Mouse (Mus musculus): ENCODE measurements around the gene Gtf2i. TPM values are rescaled to one million over a fixed set of nuclear protein-coding genes. Genes with fewer than 3 reads are reported as not detected.

The Gtf2i gene
- total RNA-seq, 2 experiments from 2014 or later: 119 to 134 TPM

- intact Hi-C loops (cut with DNase I; ENCODE audit: low total_unique reads): no loop called here
- DNase-seq: no peak
Observed at GRCm38 (mm10) chr5:134255294-134255693, 59.3 kb downstream of the Gtf2i start.

GRCm38 (mm10) chr5:134253806-134254205, 60.8 kb downstream of the Gtf2i start:
- DNase-seq: no peak

GRCm38 (mm10) chr5:134251083-134251482, 63.5 kb downstream of the Gtf2i start:
- intact Hi-C loops (cut with DNase I; ENCODE audit: low total_unique reads): no loop called here
- DNase-seq: no peak

More at GRCm38 (mm10) chr5:134253806-134254205, 60.8 kb downstream of the Gtf2i start:
- intact Hi-C loops (cut with DNase I; ENCODE audit: low total_unique reads): no loop called here

DNA sequence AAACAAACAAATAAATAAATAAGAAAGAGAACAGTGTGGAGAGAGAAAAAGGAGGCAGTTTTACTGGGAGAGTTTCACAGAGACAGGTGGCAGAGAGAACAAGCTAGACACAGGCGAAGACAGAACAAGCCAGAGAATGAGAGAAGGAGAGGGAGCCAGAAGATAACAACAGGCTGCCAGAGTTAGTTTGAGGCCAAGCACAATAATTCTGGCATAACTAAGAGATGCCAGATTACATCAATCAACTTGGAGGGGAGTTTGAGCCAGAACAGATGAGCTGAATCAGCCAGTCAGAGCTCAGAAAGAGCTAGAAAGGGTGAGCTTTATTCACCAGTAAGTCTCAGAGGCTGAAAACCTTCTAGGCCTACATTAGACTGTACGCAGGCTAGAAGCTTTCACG, 64.0 kb downstream of the Gtf2i start:
- intact Hi-C loops (cut with DNase I; ENCODE audit: low total_unique reads): no loop called here
- no peak for DNase-seq

GRCm38 (mm10) chr5:134249245-134249649, 65.3 kb downstream of the Gtf2i start:
- no peak for DNase-seq
- intact Hi-C loops (cut with DNase I; ENCODE audit: low total_unique reads): no loop called here

- intact Hi-C loops (cut with DNase I; ENCODE audit: low total_unique reads): no loop called here
- DNase-seq: no peak
Observed at GRCm38 (mm10) chr5:134248608-134249244, 65.8 kb downstream of the Gtf2i start.

GRCm38 (mm10) chr5:134246146-134246545, 68.4 kb downstream of the Gtf2i start:
- DNase-seq: no peak
- intact Hi-C loops (cut with DNase I; ENCODE audit: low total_unique reads): no loop called here

- intact Hi-C loops (cut with DNase I; ENCODE audit: low total_unique reads): no loop called here
- DNase-seq: no peak
Observed at GRCm38 (mm10) chr5:134244890-134245289, 69.7 kb downstream of the Gtf2i start.

GRCm38 (mm10) chr5:134243661-134244436, 70.7 kb downstream of the Gtf2i start:
- intact Hi-C loops (cut with DNase I; ENCODE audit: low total_unique reads): no loop called here
- no peak for DNase-seq

DNA sequence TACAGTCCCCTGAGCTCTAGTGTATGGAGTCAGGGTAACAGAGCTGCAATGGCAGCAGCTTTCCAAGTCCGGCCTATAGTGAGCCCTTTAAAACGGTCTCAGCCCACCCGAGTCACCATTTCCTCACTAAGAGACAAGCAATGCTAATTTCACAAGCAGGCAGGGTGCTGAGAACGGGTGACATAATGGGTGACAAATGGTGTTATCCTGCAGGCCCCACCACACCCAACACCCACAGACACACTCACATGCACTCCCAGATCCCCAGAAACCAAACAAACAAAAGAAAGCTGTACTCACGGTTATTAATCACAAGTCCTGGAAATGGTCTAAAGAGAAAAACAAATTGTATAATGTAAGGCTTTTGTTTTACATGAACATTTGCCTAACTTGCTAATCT, 72.7 kb downstream of the Gtf2i start:
- DNase-seq: no peak
- intact Hi-C loops (cut with DNase I; ENCODE audit: low total_unique reads): no loop called here

DNA sequence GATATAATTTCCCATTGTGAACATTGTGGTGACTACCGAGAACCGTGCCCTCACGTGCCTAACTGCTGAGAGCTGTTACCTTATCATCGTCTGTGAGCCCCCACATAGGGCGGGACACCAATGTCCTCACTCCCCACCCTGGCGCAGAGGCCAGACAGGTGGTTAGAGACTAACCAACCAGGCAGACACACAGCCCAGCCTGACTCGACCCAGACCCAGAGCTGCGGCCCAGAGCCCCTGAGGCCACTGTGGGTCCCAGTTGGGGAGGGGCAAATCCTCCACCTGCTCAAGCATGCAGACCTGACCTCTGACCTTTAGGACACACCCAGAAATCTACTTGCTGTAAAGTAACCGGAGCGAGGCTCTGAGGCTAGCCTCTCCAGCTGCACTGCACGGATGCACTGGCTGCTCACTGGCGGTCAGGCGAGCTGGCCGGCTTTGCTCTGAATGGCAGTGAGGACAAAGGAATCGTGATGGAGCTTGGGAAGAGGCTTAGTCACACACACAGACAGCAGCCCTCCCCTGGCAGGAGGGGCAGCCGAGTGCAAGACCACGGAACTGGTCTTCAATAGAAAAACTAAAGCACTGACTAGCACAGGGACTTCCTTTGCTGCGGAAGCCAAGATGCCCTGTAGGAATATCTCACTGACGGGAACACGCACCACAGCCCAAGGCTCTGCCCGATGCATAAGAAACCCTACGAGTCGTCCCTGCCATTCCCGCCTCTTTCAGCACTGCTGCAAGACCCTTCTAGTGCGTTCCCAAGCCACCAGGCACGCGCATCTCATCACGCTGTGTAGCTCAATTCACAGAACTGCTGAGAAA, 76.4 kb downstream of the Gtf2i start:
- intact Hi-C loops (cut with DNase I; ENCODE audit: low total_unique reads): no loop called here
- DNase-seq: no peak

DNA sequence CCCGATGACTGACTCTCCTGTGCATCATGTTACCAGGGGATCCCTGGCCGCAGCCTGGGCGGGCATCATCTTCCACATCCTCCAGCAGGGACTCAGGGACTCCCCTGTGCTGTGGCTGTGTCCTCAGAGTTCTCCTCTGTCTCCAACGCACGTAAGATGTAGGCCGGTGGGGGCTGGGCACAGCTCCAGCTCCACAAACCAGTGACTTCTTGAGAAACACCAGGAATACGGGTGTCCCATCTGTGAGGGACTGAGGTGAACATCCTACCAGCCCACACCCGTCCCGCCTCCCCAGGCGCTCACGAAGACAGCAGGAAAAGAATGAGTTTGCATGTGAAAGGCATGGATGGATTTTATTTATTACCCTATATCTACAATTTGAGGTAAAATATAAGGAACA, 77.1 kb downstream of the Gtf2i start:
- intact Hi-C loops (cut with DNase I; ENCODE audit: low total_unique reads): no loop called here
- no peak for DNase-seq

GRCm38 (mm10) chr5:134236796-134237195, 77.8 kb downstream of the Gtf2i start:
- intact Hi-C loops (cut with DNase I; ENCODE audit: low total_unique reads): no loop called here
- DNase-seq: no peak

- intact Hi-C loops (cut with DNase I; ENCODE audit: low total_unique reads): no loop called here
Observed at GRCm38 (mm10) chr5:134236241-134236640, 78.3 kb downstream of the Gtf2i start.

DNA sequence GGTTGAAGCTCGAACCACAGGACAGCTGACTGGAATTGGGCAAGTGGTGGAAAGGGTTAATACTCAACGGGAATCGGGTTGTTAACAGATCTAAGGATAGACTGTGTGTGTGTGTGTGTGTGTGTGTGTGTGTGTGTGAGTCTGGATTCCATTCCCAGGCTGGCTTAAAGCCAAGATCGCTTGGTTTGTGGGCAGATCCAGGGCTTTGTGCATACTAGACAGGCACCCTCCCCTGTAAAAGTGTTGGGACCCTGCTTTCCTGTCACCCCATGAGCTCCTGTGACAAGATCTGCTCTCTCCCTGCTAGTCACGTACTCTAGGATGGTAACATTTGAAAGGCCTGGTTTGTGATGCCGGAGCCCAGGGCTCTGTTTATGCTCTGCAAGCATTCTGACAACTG, 79.4 kb downstream of the Gtf2i start:
- DNase-seq: no peak
- intact Hi-C loops (cut with DNase I; ENCODE audit: low total_unique reads): no loop called here

More at GRCm38 (mm10) chr5:134236241-134236640, 78.3 kb downstream of the Gtf2i start:
- no peak for DNase-seq

DNA sequence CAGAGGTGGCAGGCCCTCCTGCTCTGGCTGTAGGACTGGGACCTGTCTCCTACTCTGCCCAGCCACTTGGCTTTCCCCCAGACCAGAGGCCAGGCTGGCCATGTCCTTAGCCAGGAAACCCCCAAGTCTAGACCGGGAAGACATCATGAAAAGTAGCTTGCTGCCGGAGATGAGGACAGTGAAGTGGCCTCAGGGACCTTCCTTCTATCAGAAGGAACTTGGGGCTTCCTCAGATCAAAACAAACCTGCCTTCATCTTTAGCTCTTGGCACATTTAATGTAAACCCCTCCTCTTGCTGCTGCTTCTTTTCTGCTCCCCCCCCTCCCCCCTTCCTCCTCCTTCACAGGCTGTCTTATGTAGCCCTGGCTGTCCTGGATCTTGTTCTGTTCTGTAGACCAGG, 80.4 kb downstream of the Gtf2i start:
- intact Hi-C loops (cut with DNase I; ENCODE audit: low total_unique reads): no loop called here
- no peak for DNase-seq

DNA sequence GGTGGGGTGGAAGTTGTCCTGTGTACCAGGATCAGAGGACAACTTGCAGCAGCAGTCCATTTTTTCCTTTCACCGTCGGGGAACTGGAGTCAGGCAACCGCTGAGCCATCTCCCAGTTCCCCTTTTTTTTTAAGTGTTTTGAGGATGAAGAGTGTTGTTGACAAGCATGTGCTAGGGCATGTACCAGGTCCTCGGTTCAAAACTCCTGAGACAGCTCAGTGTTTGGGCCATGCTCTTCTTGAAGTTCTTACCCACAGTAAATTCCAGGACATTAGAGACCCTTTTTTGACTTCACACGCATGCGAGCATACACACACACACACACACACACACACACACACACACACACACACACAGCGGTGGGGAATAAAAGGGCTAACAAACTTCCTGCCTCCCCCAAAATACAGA, 81.3 kb downstream of the Gtf2i start:
- DNase-seq: no peak
- intact Hi-C loops (cut with DNase I; ENCODE audit: low total_unique reads): no loop called here

DNA sequence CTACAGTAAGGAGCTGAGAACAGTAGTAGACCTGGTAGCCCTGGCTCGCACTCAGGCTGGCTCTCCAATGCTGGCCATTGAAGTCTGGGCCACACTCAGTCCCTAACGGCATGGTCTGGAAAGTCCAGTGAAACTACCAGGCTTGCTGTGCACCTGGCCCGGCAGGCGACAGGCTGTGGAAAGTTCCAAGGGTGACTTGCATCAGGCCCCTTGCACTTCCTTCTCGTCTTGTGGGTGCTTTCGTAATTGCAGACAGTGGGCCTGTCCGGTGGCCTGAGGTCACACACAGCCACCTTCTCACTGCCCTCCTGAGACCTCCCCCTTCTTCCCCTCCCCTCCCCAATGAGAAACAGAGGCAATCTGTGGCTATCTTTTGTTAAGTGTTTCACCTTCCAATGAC, 82.0 kb downstream of the Gtf2i start:
- intact Hi-C loops (cut with DNase I; ENCODE audit: low total_unique reads): no loop called here
- no peak for DNase-seq

- intact Hi-C loops (cut with DNase I; ENCODE audit: low total_unique reads): no loop called here
- no peak for DNase-seq
Observed at GRCm38 (mm10) chr5:134232111-134232510, 82.4 kb downstream of the Gtf2i start.

DNA sequence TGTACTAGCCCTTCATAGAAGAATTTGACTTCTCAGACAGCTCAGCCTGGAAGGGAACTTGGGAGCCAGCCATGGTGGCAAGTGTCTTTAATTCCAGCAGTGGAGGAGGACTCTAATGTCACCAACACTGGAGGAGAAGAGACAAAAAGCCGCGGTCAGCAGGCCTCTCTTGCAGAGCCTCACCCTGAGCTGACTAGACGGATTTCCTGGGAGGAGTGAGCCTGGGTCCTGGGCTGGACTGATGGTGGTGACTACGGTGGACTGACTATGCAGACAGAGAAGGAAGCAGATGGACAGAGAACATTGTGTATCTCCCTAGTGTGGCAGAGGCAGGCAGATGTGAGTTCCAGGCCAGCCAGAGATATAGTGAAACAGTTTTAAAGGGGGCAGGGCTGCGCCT, 83.2 kb downstream of the Gtf2i start:
- intact Hi-C loops (cut with DNase I; ENCODE audit: low total_unique reads): no loop called here

More for the DNA sequence above, 83.2 kb downstream of the Gtf2i start:
- no peak for DNase-seq
